Mouse (Mus musculus): ENCODE data around the gene Tubb4b. TPM values are rescaled to one million over a fixed set of nuclear protein-coding genes. Genes with fewer than 3 reads are reported as not detected.

Tubb4b gene
- total and polyA plus RNA-seq, 2 experiments from 2014 or later: 469 to 553 TPM

DNA sequence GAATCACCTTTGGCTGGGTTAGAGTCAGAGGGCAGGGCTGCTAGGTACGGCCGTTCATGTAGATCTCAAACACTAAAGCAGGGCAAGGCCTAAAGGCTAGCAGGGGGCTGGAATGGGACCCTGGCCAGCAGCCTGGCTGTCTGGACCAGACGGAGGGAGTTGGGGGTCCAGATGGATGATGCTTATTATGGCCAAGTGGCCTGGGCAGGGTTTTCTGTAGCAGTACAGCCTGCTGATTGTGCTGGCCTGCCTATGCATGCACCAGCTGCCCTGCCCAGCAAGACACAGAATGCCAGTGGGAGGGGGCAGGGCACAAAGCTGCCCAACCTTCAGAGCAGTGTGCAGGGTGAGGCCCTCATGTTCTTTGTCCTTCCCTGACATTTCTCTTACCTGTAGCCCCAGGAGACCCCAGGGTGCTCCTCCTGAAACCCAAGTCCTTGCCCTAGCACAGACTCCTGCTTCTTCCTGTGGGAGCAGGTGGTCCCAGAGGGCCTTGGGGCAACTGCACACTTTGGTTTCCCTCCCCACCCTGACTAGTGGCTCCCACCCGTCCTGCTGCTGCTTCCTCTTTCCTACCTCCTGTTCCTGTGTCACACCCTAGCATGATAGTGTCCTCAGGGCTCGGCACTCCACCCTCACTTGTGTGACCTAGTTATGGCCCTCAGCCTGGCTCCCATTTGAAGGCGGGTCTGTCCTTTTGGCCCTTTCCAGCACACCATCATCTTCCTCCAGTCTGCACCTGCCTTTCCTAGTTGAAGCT, 41.6 kb upstream of the Tubb4b start:
- Histone ChIP-seq H3K9me3 (ENCODE audit: low read length) (no peaks in the 10 kb centered on the region), H3K9ac (peak overlapping the region; percentile 35), H3K27ac (ENCODE audit: low read depth, low read length) (peak overlapping the region; percentile 16; the same call in 1 of the 2 replicates), H3K4me2 (ENCODE audit: low read depth) (peak overlapping the region; percentile 35), H3K27me3 (ENCODE audit: insufficient read depth, low read length) (no peaks in the 10 kb centered on the region), H3K4me1 (ENCODE audit: insufficient read depth) (peaks cover 36% of the 10 kb centered on the region), H3K36me3 (ENCODE audit: insufficient read depth) (peaks cover 25% of the 10 kb centered on the region), H3K4me3 (ENCODE audit: low read depth, low read length) (0 out of 2 replicates have a peak overlapping the region, but pooled peaks have one; percentile 5)
- ATAC-seq (no peak), DNase-seq (no peak)
- 51% methylated on average over 6 of the region's 6 CpGs for WGBS
- TF ChIP-seq CTCF (IDR thresholded peaks at IDR 0.05; ENCODE audit: low read depth): no peak

- TF ChIP-seq CTCF (IDR thresholded peaks at IDR 0.05; ENCODE audit: low read depth): no peak
- WGBS: 51% methylated on average over 3 of the region's 3 CpGs
- Histone ChIP-seq H3K4me1 (ENCODE audit: insufficient read depth) (peaks cover 33% of the 10 kb centered on the region), H3K27ac (ENCODE audit: low read depth, low read length) (no peak overlapping the region), H3K4me2 (ENCODE audit: low read depth) (peak overlapping the region; percentile 91), H3K36me3 (ENCODE audit: insufficient read depth) (peaks cover 13% of the 10 kb centered on the region), H3K9me3 (ENCODE audit: low read length) (no peaks in the 10 kb centered on the region), H3K27me3 (ENCODE audit: insufficient read depth, low read length) (no peaks in the 10 kb centered on the region), H3K4me3 (ENCODE audit: low read depth, low read length) (no peak overlapping the region), H3K9ac (no peak overlapping the region; the same call in 1 of the 2 replicates)
- ATAC-seq (no peak), DNase-seq (no peak)
These were observed 40.3 kb upstream of the Tubb4b start for GRCm38 (mm10) chr2:25264851-25265250.

- H3K4me2 ChIP-seq (ENCODE audit: low read depth): peak overlapping the region; percentile 91
- DNase-seq (no peak), ATAC-seq (no peak)
- H3K4me1 ChIP-seq (ENCODE audit: insufficient read depth): peaks cover 33% of the 10 kb centered on the region
- H3K36me3 ChIP-seq (ENCODE audit: insufficient read depth): peaks cover 9% of the 10 kb centered on the region
- WGBS: 82% methylated on average over 5 of the region's 5 CpGs
- no peak for TF ChIP-seq CTCF (IDR thresholded peaks at IDR 0.05; ENCODE audit: low read depth)
- no peaks in the 10 kb centered on the region for H3K27me3 ChIP-seq (ENCODE audit: insufficient read depth, low read length)
- no peak overlapping the region; the same call in 1 of the 2 replicates for H3K9ac ChIP-seq
- no peak overlapping the region for H3K27ac ChIP-seq (ENCODE audit: low read depth, low read length)
- H3K9me3 ChIP-seq (ENCODE audit: low read length): no peaks in the 10 kb centered on the region
- no peak overlapping the region for H3K4me3 ChIP-seq (ENCODE audit: low read depth, low read length)
These were observed 39.8 kb upstream of the Tubb4b start for GRCm38 (mm10) chr2:25264286-25264660.

GRCm38 (mm10) chr2:25263623-25264285, 39.3 kb upstream of the Tubb4b start:
- no peak overlapping the region for H3K27ac ChIP-seq (ENCODE audit: low read depth, low read length)
- peaks cover 33% of the 10 kb centered on the region for H3K4me1 ChIP-seq (ENCODE audit: insufficient read depth)
- H3K9me3 ChIP-seq (ENCODE audit: low read length): no peaks in the 10 kb centered on the region
- TF ChIP-seq CTCF (IDR thresholded peaks at IDR 0.05; ENCODE audit: low read depth): no peak
- H3K36me3 ChIP-seq (ENCODE audit: insufficient read depth): peaks cover 4% of the 10 kb centered on the region; the same call in 1 of the 2 replicates
- ATAC-seq (no peak), DNase-seq (no peak)
- H3K4me3 ChIP-seq (ENCODE audit: low read depth, low read length): peak overlapping the region; percentile 76
- H3K9ac ChIP-seq: peak overlapping the region; percentile 66
- H3K4me2 ChIP-seq (ENCODE audit: low read depth): peak overlapping the region; percentile 91
- H3K27me3 ChIP-seq (ENCODE audit: insufficient read depth, low read length): no peaks in the 10 kb centered on the region
- 21% methylated on average over 12 of the region's 12 CpGs for WGBS

- H3K9ac ChIP-seq: peak overlapping the region; percentile 66
- H3K4me1 ChIP-seq (ENCODE audit: insufficient read depth): peaks cover 33% of the 10 kb centered on the region
- WGBS: 3% methylated on average over 82 of the region's 82 CpGs
- no peaks in the 10 kb centered on the region for H3K27me3 ChIP-seq (ENCODE audit: insufficient read depth, low read length)
- H3K27ac ChIP-seq (ENCODE audit: low read depth, low read length): peak overlapping the region; percentile 54; the same call in 1 of the 2 replicates
- no peak; the same call in 1 of the 2 replicates for TF ChIP-seq CTCF (IDR thresholded peaks at IDR 0.05; ENCODE audit: low read depth)
- H3K36me3 ChIP-seq (ENCODE audit: insufficient read depth): peaks cover 2% of the 10 kb centered on the region; the same call in 1 of the 2 replicates
- DNase-seq (peak; percentile 56), ATAC-seq (peak; percentile 11)
- peak overlapping the region; percentile 91 for H3K4me2 ChIP-seq (ENCODE audit: low read depth)
- peak overlapping the region; percentile 76 for H3K4me3 ChIP-seq (ENCODE audit: low read depth, low read length)
- H3K9me3 ChIP-seq (ENCODE audit: low read length): no peaks in the 10 kb centered on the region
These were observed 38.5 kb upstream of the Tubb4b start for GRCm38 (mm10) chr2:25262795-25263622.

GRCm38 (mm10) chr2:25262291-25262767, 37.8 kb upstream of the Tubb4b start, which contains the start of gene Tprn:
TSS of gene Tprn (plus strand) at chr2:25262618.
- Histone ChIP-seq H3K4me3 (ENCODE audit: low read depth, low read length) (peak within 1 kb of the TSS; percentile 76), H3K4me2 (ENCODE audit: low read depth) (peak within 1 kb of the TSS; percentile 91), H3K9ac (peak within 1 kb of the TSS; percentile 66), H3K36me3 (ENCODE audit: insufficient read depth) (no peaks in the 10 kb centered on the region), H3K27ac (ENCODE audit: low read depth, low read length) (peak within 1 kb of the TSS; percentile 54), H3K27me3 (ENCODE audit: insufficient read depth, low read length) (no peaks in the 10 kb centered on the region), H3K4me1 (ENCODE audit: insufficient read depth) (peaks cover 33% of the 10 kb centered on the region), H3K9me3 (ENCODE audit: low read length) (no peaks in the 10 kb centered on the region)
- DNase-seq (peak; percentile 95), ATAC-seq (peak; percentile 99)
- no peak; the same call in 1 of the 2 replicates for TF ChIP-seq CTCF (IDR thresholded peaks at IDR 0.05; ENCODE audit: low read depth)
- WGBS: under 1% methylated on average over 37 of the region's 39 CpGs
